ENCODE assay signal across 8 mouse cellular contexts in the genomic region with DNA sequence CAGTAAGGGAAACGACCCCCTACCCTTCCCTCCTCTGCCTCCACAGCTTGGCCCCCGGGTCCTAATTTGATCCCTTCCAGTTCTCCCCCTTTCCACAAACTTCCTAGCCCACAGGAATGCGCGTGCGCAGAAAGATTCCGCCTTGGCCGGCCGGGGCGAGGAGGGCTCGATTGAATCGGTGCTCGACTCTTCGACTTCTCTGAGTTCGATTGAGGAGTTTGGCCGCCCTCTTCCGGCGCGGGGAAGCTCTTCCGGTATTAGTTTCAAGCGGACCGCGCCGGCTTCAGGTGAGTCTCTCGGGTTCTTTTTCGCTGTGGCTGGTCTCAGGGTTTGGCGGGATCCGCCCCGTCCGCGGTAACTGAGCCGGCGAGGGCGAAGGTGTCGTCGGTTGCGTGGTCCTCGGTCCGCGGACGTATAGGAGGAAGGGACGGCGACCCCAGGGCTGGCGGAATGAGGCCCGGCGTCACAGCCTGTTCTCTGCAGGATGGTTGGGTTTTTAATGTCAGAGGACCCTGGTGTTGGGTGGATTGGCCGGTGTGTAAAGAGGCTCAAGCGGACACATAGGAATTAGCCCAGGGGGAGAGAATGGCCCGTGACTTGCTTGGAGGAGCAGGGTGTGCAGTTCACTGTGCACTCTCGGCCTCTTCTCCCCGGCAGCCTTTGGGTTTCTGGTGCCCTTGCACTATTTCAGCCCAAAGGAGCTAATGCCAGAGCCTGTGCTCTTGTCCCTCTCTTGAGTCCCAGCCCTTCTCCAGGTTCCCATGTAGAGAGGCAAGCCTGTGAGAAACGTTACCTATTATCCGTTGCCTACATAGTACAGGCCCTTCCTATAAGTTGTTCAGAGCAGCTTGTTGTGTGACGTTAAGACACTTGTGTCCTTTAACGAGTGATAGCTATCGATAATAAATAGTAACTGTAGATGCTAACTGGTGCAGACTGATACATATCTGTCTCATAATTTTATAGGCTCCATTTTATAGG. TPM values are rescaled to one million over a fixed set of nuclear protein-coding genes. Genes with fewer than 3 reads are reported as not detected.
DNase-seq lines count a peak whose midpoint lies in the region; ATAC-seq and TF ChIP-seq lines count a peak whose summit lies in the region.

A gene (plus strand): TSS at position 228 of the 981 bp plus-strand sequence.

- peak within 1 kb of the TSS; percentile 76 for H3K4me2 ChIP-seq in forebrain, embryonic 15.5 days (replicated peaks)
- H3K4me2 ChIP-seq in lung, embryonic 14.5 days: peak within 1 kb of the TSS; percentile 64

- peak within 1 kb of the TSS; percentile 80 for H3K4me3 ChIP-seq in forebrain, embryonic 15.5 days
- peak within 1 kb of the TSS; percentile 98 for H3K4me3 ChIP-seq in layer of hippocampus, adult 2 months
- H3K4me3 ChIP-seq in lung, embryonic 14.5 days (ENCODE audit: low read depth, low read length): peak within 1 kb of the TSS; percentile 62
- H3K4me3 ChIP-seq in olfactory bulb, adult 2 months (ENCODE audit: insufficient read depth, low read depth, low read length): peak within 1 kb of the TSS; percentile 88
- H3K4me3 ChIP-seq in thymus, adult 2 months (ENCODE audit: control insufficient read depth, insufficient read depth, low read length): peak within 1 kb of the TSS; percentile 95

- 0 out of 2 replicates have a peak, but pooled peaks have one; percentile 47 for TF ChIP-seq POLR2A in olfactory bulb, adult 2 months (IDR thresholded peaks at IDR 0.05; ENCODE audit: insufficient read depth, low read depth, low read length)
- TF ChIP-seq POLR2A in thymus, adult 2 months (IDR thresholded peaks at IDR 0.05; ENCODE audit: control insufficient read depth, extremely low read depth, insufficient read depth, low read length, poor library complexity): peak; percentile 38; the same call in 1 of the 2 replicates

- H3K36me3 ChIP-seq in forebrain, embryonic 15.5 days: peaks cover 25% of the 10 kb centered on the region
- peaks cover 29% of the 10 kb centered on the region for H3K36me3 ChIP-seq in lung, embryonic 14.5 days (ENCODE audit: insufficient read depth)
- peaks cover 18% of the 10 kb centered on the region for H3K36me3 ChIP-seq in thymus, adult 2 months (ENCODE audit: control insufficient read depth, insufficient read depth, low read length)

- intact Hi-C loops in heart, postnatal 36 days (cut with DNase I): loop anchor here (2.0 kb wide), 1 partner anchor 162 kb away; a partner anchor contains a TSS

- H3K9ac ChIP-seq in forebrain, embryonic 15.5 days (replicated peaks): peak within 1 kb of the TSS; percentile 75
- H3K9ac ChIP-seq in lung, embryonic 14.5 days: peak within 1 kb of the TSS; percentile 79

- H3K4me1 ChIP-seq in forebrain, embryonic 15.5 days: peaks cover 10% of the 10 kb centered on the region
- H3K4me1 ChIP-seq in lung, embryonic 14.5 days (ENCODE audit: insufficient read depth): no peaks in the 10 kb centered on the region; the same call in 1 of the 2 replicates
- H3K4me1 ChIP-seq in olfactory bulb, adult 2 months (ENCODE audit: control insufficient read depth, insufficient read depth, low read length): no peaks in the 10 kb centered on the region
- no peaks in the 10 kb centered on the region for H3K4me1 ChIP-seq in thymus, adult 2 months (replicated peaks; ENCODE audit: control insufficient read depth, insufficient read depth, low read length)

- WGBS in forebrain, embryonic 15.5 days: under 1% methylated on average over 55 of the region's 55 CpGs
- WGBS in lung, embryonic 14.5 days: 1% methylated on average over 55 of the region's 55 CpGs
- WGBS in olfactory bulb, adult 2 months: 1% methylated on average over 55 of the region's 55 CpGs
- under 1% methylated on average over 55 of the region's 55 CpGs for WGBS in thymus, adult 2 months

- ATAC-seq in forebrain, embryonic 15.5 days (replicated peaks): peak; percentile 96
- ATAC-seq in lung, embryonic 14.5 days (ENCODE audit: insufficient read depth): peak; percentile 93

- DNase-seq in ES-CJ7 (ENCODE audit: low read depth, low spot score): peak; percentile 94
- DNase-seq in cerebellum, adult 11 months: peak; percentile 84
- DNase-seq in heart, postnatal 36 days: peak; percentile 91
- peak; percentile 86 to 89 for DNase-seq in layer of hippocampus, adult 2 months (ENCODE audit: low spot score in 2 of 2)
- peak; percentile 98 for DNase-seq in lung, embryonic 14.5 days
- DNase-seq in thymus, adult 2 months: peak; percentile 83

- no peaks in the 10 kb centered on the region for H3K27me3 ChIP-seq in forebrain, embryonic 15.5 days
- no peaks in the 10 kb centered on the region for H3K27me3 ChIP-seq in lung, embryonic 14.5 days (ENCODE audit: insufficient read depth, low read length)
- no peaks in the 10 kb centered on the region for H3K27me3 ChIP-seq in thymus, adult 2 months (ENCODE audit: control insufficient read depth, insufficient read depth, low read length)

- 0 out of 2 replicates have a peak within 1 kb of the TSS, but pooled peaks have one; percentile 24 for H3K27ac ChIP-seq in forebrain, embryonic 15.5 days (replicated peaks)
- H3K27ac ChIP-seq in layer of hippocampus, adult 2 months: peak within 1 kb of the TSS; percentile 89
- H3K27ac ChIP-seq in lung, embryonic 14.5 days (ENCODE audit: low read depth): no peak within 1 kb of the TSS
- no peak within 1 kb of the TSS for H3K27ac ChIP-seq in olfactory bulb, adult 2 months (ENCODE audit: insufficient read depth, low read depth, low read length)
- H3K27ac ChIP-seq in thymus, adult 2 months (ENCODE audit: control insufficient read depth, insufficient read depth, low read length): no peak within 1 kb of the TSS

- peak; percentile 58 for TF ChIP-seq CTCF in layer of hippocampus, adult 2 months (conservative IDR thresholded peaks at IDR 0.05)
- peak; percentile 34 for TF ChIP-seq CTCF in lung, embryonic 14.5 days (IDR thresholded peaks at IDR 0.05; ENCODE audit: low read depth)
- no peak for TF ChIP-seq CTCF in olfactory bulb, adult 2 months (IDR thresholded peaks at IDR 0.05; ENCODE audit: insufficient read depth, low read depth, low read length)
- TF ChIP-seq CTCF in thymus, adult 2 months (IDR thresholded peaks at IDR 0.05; ENCODE audit: borderline replicate concordance, control insufficient read depth, extremely low read depth, insufficient read depth, low read length, poor library complexity): no peak; the same call in 1 of the 2 replicates

- H3K9me3 ChIP-seq in forebrain, embryonic 15.5 days: no peaks in the 10 kb centered on the region
- H3K9me3 ChIP-seq in lung, embryonic 14.5 days (ENCODE audit: low read depth, low read length): no peaks in the 10 kb centered on the region

RNA-seq across cellular contexts. Expression of the gene that starts here (rescaled TPM):
- 74.6 and 74.7 TPM in 2 replicates for polyA plus RNA-seq in forebrain, embryonic 15.5 days (2015; fragmentation: Nextera tagmentation; extraction: Ambion mirVana)
- total RNA-seq in heart, postnatal 36 days (2021): 10 to 100 TPM; 20.8 to 22.7 TPM
- 10 to 100 TPM; 41.8 to 46.2 TPM for total RNA-seq in layer of hippocampus, adult 2 months (2021)
- polyA plus RNA-seq in lung, embryonic 14.5 days (2014; fragmentation: Nextera tagmentation; extraction: Ambion mirVana): 85.2 and 91.0 TPM in 2 replicates
- not detected in 2 replicates for polyA plus RNA-seq in olfactory bulb, adult 2 months (2012; ENCODE audit: insufficient read depth, insufficient read length, low replicate concordance, missing spikeins)
- polyA plus RNA-seq in thymus, adult 2 months (2012; rRNA removed): 7.0 and 7.5 TPM in 2 replicates

Comparison
In these comparisons a context has a peak if more than half of its experiments do, and no peak if none do; other contexts are left out.
1. H3K27ac ChIP-seq: peak in forebrain, embryonic 15.5 days (single experiment) and layer of hippocampus, adult 2 months (single experiment); none in lung, embryonic 14.5 days (single experiment), olfactory bulb, adult 2 months (single experiment) and thymus, adult 2 months (single experiment).
2. CTCF ChIP-seq: peak in layer of hippocampus, adult 2 months (single experiment) and lung, embryonic 14.5 days (single experiment); none in olfactory bulb, adult 2 months (single experiment) and thymus, adult 2 months (single experiment).
3. Peak in every context shown above with its lines, with median percentiles within 50 percentile points of each other: DNase-seq and H3K4me3 ChIP-seq.